Mouse (Mus musculus) kidney, adult 18-20 months (tissue): ENCODE measurements around the gene Ebna1bp2.
A peak's percentile ranks its signal among the peaks of the same experiment; 100 is the strongest.

Source experiments
- DNase-seq: peaks from one replicate; pipeline ENCODE4 v3.0.0; 2021

The Ebna1bp2 gene

GRCm38 (mm10) chr4:118620279-118620966 lies at the start of gene Ebna1bp2, which contains the start of gene Cfap57:
Gene Ebna1bp2, plus strand, starts transcription at chr4:118620799.
Gene Cfap57, minus strand, starts transcription at chr4:118620777.
- DNase-seq, result peak; percentile 94

GRCm38 (mm10) chr4:118571441-118571840 lies 49.2 kb upstream of the Ebna1bp2 start:
- no peak for DNase-seq

- DNase-seq, result peak; percentile 83
Measured at GRCm38 (mm10) chr4:118576097-118576496, 44.5 kb upstream of the Ebna1bp2 start.

- peak; percentile 20 for DNase-seq
Measured at GRCm38 (mm10) chr4:118579313-118579712, 41.3 kb upstream of the Ebna1bp2 start.

- DNase-seq, result no peak
Measured at GRCm38 (mm10) chr4:118581508-118581907, 39.1 kb upstream of the Ebna1bp2 start.

GRCm38 (mm10) chr4:118582629-118583028 lies 38.0 kb upstream of the Ebna1bp2 start:
- DNase-seq, result no peak

- DNase-seq, result no peak
Measured at GRCm38 (mm10) chr4:118589053-118589732, 31.4 kb upstream of the Ebna1bp2 start.

- DNase-seq, result no peak
Measured at GRCm38 (mm10) chr4:118589733-118590130, 30.9 kb upstream of the Ebna1bp2 start.

- no peak for DNase-seq
Measured at GRCm38 (mm10) chr4:118604065-118604464, 16.5 kb upstream of the Ebna1bp2 start.

GRCm38 (mm10) chr4:118609836-118610235 lies 10.8 kb upstream of the Ebna1bp2 start:
- no peak for DNase-seq

- peak; percentile 32 for DNase-seq
Measured at GRCm38 (mm10) chr4:118612619-118613018, 8.0 kb upstream of the Ebna1bp2 start.

GRCm38 (mm10) chr4:118615412-118615811 lies 5.2 kb upstream of the Ebna1bp2 start:
- DNase-seq, result no peak

- DNase-seq, result no peak
Measured at GRCm38 (mm10) chr4:118620967-118621320, 345 bp downstream of the Ebna1bp2 start.

GRCm38 (mm10) chr4:118621781-118622180 lies 1.2 kb downstream of the Ebna1bp2 start:
- no peak for DNase-seq

GRCm38 (mm10) chr4:118630261-118630660 lies 9.7 kb downstream of the Ebna1bp2 start:
- DNase-seq, result no peak

GRCm38 (mm10) chr4:118642346-118643190 lies 22.0 kb downstream of the Ebna1bp2 start:
- DNase-seq, result no peak

GRCm38 (mm10) chr4:118645234-118645633 lies 24.6 kb downstream of the Ebna1bp2 start:
- DNase-seq, result peak; percentile 56

- no peak for DNase-seq
Measured at GRCm38 (mm10) chr4:118658652-118659051, 38.1 kb downstream of the Ebna1bp2 start, which contains the start of gene Olfr62. Gene Olfr62, plus strand, starts transcription at chr4:118658952.
